Comparison of ENCODE assay signal across 24 mouse cellular contexts in the genomic region with DNA sequence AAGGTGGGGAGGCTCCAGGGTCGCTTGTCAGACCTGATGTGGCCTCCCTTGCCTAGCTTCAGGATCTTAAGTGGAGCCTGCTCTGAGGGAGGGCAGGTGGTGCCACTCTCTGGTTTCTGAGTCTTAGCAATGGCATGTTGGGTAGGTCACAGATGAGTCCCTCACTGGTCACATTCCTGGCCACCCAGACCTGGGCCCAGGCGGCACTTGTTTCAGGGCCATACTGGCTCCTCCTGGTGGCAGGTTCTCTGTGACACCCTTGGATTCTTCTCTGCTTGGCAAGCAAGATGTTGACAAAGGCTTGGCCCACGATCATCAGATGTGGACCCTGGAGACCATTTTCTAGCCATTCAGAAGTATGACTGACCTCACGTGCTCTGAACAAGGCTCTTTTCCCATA. TPM values are rescaled to one million over a fixed set of nuclear protein-coding genes. Genes with fewer than 3 reads are reported as not detected.
DNase-seq lines count a peak whose midpoint lies in the region; ATAC-seq and TF ChIP-seq lines count a peak whose summit lies in the region.
"Had no signal": no experiment of that assay in that cellular context is flagged by ENCODE, and none has a peak within 500 bp of the region (broad histone marks: within the 10 kb centered on the region; RNA-seq: fewer than 3 reads in every experiment).

No protein-coding gene starts in this region.

- no peak overlapping the region for H3K4me3 ChIP-seq in hindbrain, postnatal 0 days (ENCODE audit: low read length)
- H3K4me3 ChIP-seq in hindbrain, embryonic 10.5 days, result no peak overlapping the region
- H3K4me3 ChIP-seq in liver, embryonic 14.5 days (ENCODE audit: insufficient read depth in 1 of 2, low read depth in 2 of 2, low read length in 2 of 2), result no peak overlapping the region
- H3K4me3 ChIP-seq in MEL (ENCODE audit: control insufficient read depth in 1 of 2, insufficient read depth in 1 of 2, low read depth in 2 of 2, low read length in 2 of 2), result no peak overlapping the region
- H3K4me3 ChIP-seq: forebrain, embryonic 10.5 days; hindbrain, embryonic 12.5 days; left cerebral cortex, adult 2 months; limb, embryonic 10.5 days; liver, embryonic 15.5 days; midbrain, embryonic 15.5 days; stomach, embryonic 15.5 days had no signal

- H3K79me2 ChIP-seq in MEL (ENCODE audit: control insufficient read depth, insufficient read depth, low read length, poor library complexity), result no peaks in the 10 kb centered on the region

- no peaks in the 10 kb centered on the region for H3K27me3 ChIP-seq in hindbrain, postnatal 0 days (ENCODE audit: insufficient read depth, low read length)
- H3K27me3 ChIP-seq in hindbrain, embryonic 10.5 days (ENCODE audit: insufficient read depth, poor library complexity, severe bottlenecking), result peaks cover 36% of the 10 kb centered on the region
- H3K27me3 ChIP-seq in liver, embryonic 14.5 days (ENCODE audit: control insufficient read depth, insufficient read depth, low read length), result no peaks in the 10 kb centered on the region
- H3K27me3 ChIP-seq in MEL (ENCODE audit: control insufficient read depth in 1 of 2, insufficient read depth in 2 of 2, low read length in 2 of 2), result peaks cover 0 to 4% of the 10 kb centered on the region in 2 experiments; a peak in 1 of 4 replicates
- H3K27me3 ChIP-seq: midbrain, embryonic 15.5 days; stomach, embryonic 15.5 days had no signal

- TF ChIP-seq POLR2A in MEL (IDR thresholded peaks at IDR 0.05; ENCODE audit: control insufficient read depth in 1 of 2, insufficient read depth in 1 of 2, low read depth in 1 of 2, low read length in 2 of 2, poor library complexity in 1 of 2), result no peak

- 71% methylated on average over 4 of the region's 4 CpGs for WGBS in hindbrain, postnatal 0 days
- WGBS in hindbrain, embryonic 10.5 days, result 85% methylated on average over 4 of the region's 4 CpGs
- WGBS in liver, embryonic 14.5 days (ENCODE audit: insufficient replicate concordance), result 45% methylated on average over 4 of the region's 4 CpGs

- no peak for DNase-seq in hindbrain, postnatal 0 days (ENCODE audit: low spot score)
- no peak for DNase-seq in hindbrain, embryonic 10.5 days (ENCODE audit: low spot score)
- no peak for DNase-seq in liver, embryonic 14.5 days (ENCODE audit: low read depth in 3 of 3, low spot score in 3 of 3)
- no peak for DNase-seq in liver
- peak; percentile 9 for DNase-seq in 416B (ENCODE audit: low read depth)
- DNase-seq in MEL (ENCODE audit: low read depth, low spot score), result peak; percentile 5
- DNase-seq in ovary, postnatal 36 days (ENCODE audit: low spot score), result no peak
- DNase-seq: cerebellum, adult 2 months; cerebellum, postnatal 36 days; gastrocnemius, postnatal 14 days; heart, adult 18-20 months; kidney, postnatal 14 days; lung, postnatal 36 days; right cerebral cortex, postnatal 25 days had no signal

- H3K9ac ChIP-seq in hindbrain, postnatal 0 days (replicated peaks; ENCODE audit: low read length), result no peak overlapping the region
- no peak overlapping the region for H3K9ac ChIP-seq in liver, embryonic 14.5 days (replicated peaks)
- no peak overlapping the region for H3K9ac ChIP-seq in MEL (ENCODE audit: control insufficient read depth, low read depth, low read length, poor library complexity, severe bottlenecking)
- H3K9ac ChIP-seq: hindbrain, embryonic 12.5 days; liver, embryonic 15.5 days; midbrain, embryonic 15.5 days; stomach, embryonic 15.5 days had no signal

- no peaks in the 10 kb centered on the region for H3K4me1 ChIP-seq in hindbrain, postnatal 0 days (ENCODE audit: insufficient read depth, low read length)
- peaks cover 31% of the 10 kb centered on the region for H3K4me1 ChIP-seq in hindbrain, embryonic 10.5 days (replicated peaks)
- H3K4me1 ChIP-seq in liver, embryonic 14.5 days (replicated peaks; ENCODE audit: control insufficient read depth in 2 of 2, insufficient read depth in 2 of 2, low read length in 1 of 2), result peaks cover 0 to 6% of the 10 kb centered on the region in 2 experiments; a peak in 2 of 4 replicates
- H3K4me1 ChIP-seq in MEL (ENCODE audit: control insufficient read depth in 1 of 2, insufficient read depth in 2 of 2, low read length in 2 of 2), result peaks cover 0 to 7% of the 10 kb centered on the region in 2 experiments; a peak in 2 of 4 replicates

- no peak overlapping the region for H3K4me2 ChIP-seq in hindbrain, postnatal 0 days (ENCODE audit: low read depth, low read length)
- H3K4me2 ChIP-seq in liver, embryonic 14.5 days (ENCODE audit: low read depth), result no peak overlapping the region
- H3K4me2 ChIP-seq: hindbrain, embryonic 12.5 days; liver, embryonic 15.5 days; midbrain, embryonic 15.5 days; stomach, embryonic 15.5 days had no signal

- peak; percentile 47 for TF ChIP-seq CTCF in hindbrain, postnatal 0 days (IDR thresholded peaks at IDR 0.05; ENCODE audit: low read depth)
- TF ChIP-seq CTCF in liver, embryonic 14.5 days (IDR thresholded peaks at IDR 0.05; ENCODE audit: low read depth), result peak; percentile 39
- TF ChIP-seq CTCF in MEL (IDR thresholded peaks at IDR 0.05 in 2 of 3, conservative IDR thresholded peaks at IDR 0.05 in 1 of 3; ENCODE audit: control insufficient read depth in 1 of 3, insufficient read depth in 1 of 3, low read depth in 2 of 3, low read length in 3 of 3, poor library complexity in 1 of 3, severe bottlenecking in 1 of 3), result peak in 2 of 3 experiments; percentile 6 to 16; a peak in 1 of 6 replicates

- H3K27ac ChIP-seq in hindbrain, postnatal 0 days, result no peak overlapping the region
- no peak overlapping the region for H3K27ac ChIP-seq in hindbrain, embryonic 10.5 days
- H3K27ac ChIP-seq in liver, embryonic 14.5 days, result no peak overlapping the region
- no peak overlapping the region for H3K27ac ChIP-seq in MEL (ENCODE audit: control insufficient read depth, low read depth, low read length)
- H3K27ac ChIP-seq: forebrain, embryonic 10.5 days; hindbrain, embryonic 12.5 days; left cerebral cortex, adult 2 months; limb, embryonic 10.5 days; liver, embryonic 15.5 days; midbrain, embryonic 15.5 days; stomach, embryonic 15.5 days had no signal

- no peak for TF ChIP-seq EP300 in liver, embryonic 14.5 days (IDR thresholded peaks at IDR 0.05; ENCODE audit: low read depth)
- TF ChIP-seq EP300 in MEL (IDR thresholded peaks at IDR 0.05; ENCODE audit: low read depth in 1 of 2, low read length in 2 of 2), result no peak

- ATAC-seq in hindbrain, postnatal 0 days, result no peak
- ATAC-seq in liver, embryonic 14.5 days (ENCODE audit: insufficient read depth), result no peak
- ATAC-seq: midbrain, embryonic 15.5 days had no signal

- H3K36me3 ChIP-seq in hindbrain, postnatal 0 days (ENCODE audit: insufficient read depth, low read length), result no peaks in the 10 kb centered on the region
- no peaks in the 10 kb centered on the region for H3K36me3 ChIP-seq in hindbrain, embryonic 10.5 days
- H3K36me3 ChIP-seq in liver, embryonic 14.5 days (replicated peaks; ENCODE audit: control insufficient read depth, insufficient read depth, low read depth), result no peaks in the 10 kb centered on the region
- no peaks in the 10 kb centered on the region for H3K36me3 ChIP-seq in MEL (ENCODE audit: control insufficient read depth in 1 of 2, insufficient read depth in 2 of 2, low read length in 2 of 2)
- H3K36me3 ChIP-seq: forebrain, embryonic 10.5 days; hindbrain, embryonic 12.5 days; limb, embryonic 10.5 days; liver, embryonic 15.5 days; stomach, embryonic 15.5 days had no signal

- no peaks in the 10 kb centered on the region for H3K9me3 ChIP-seq in hindbrain, postnatal 0 days (ENCODE audit: low read length)
- no peaks in the 10 kb centered on the region for H3K9me3 ChIP-seq in hindbrain, embryonic 10.5 days
- H3K9me3 ChIP-seq in liver, embryonic 14.5 days (ENCODE audit: control insufficient read depth, low read length), result no peaks in the 10 kb centered on the region
- H3K9me3 ChIP-seq in MEL (replicated peaks; ENCODE audit: insufficient read depth, low read length), result no peaks in the 10 kb centered on the region
- H3K9me3 ChIP-seq: forebrain, embryonic 10.5 days; hindbrain, embryonic 12.5 days; limb, embryonic 10.5 days; liver, embryonic 15.5 days; midbrain, embryonic 15.5 days; stomach, embryonic 15.5 days had no signal

- no peak; the same call in none of the 2 replicates for TF ChIP-seq RAD21 in MEL (IDR thresholded peaks at IDR 0.05; ENCODE audit: low read depth, low read length)

TF ChIP-seq in MEL, 35 proteins besides CTCF, POLR2A, EP300 and RAD21:
- no peak for TF ChIP-seq ETS1 (IDR thresholded peaks at IDR 0.05; ENCODE audit: low read depth, low read length)
- TF ChIP-seq SMC3 (IDR thresholded peaks at IDR 0.05; ENCODE audit: low read depth, low read length), result peak; percentile 41; the same call in 1 of the 2 replicates
- no peak for TF ChIP-seq UBTF (IDR thresholded peaks at IDR 0.05; ENCODE audit: borderline replicate concordance, insufficient read depth, low read depth, low read length)

RNA-seq across cellular contexts. Expression of gene Vstm2l, which starts 18.2 kb away (rescaled TPM):
- 318 and 326 TPM in 2 replicates for total RNA-seq in hindbrain, postnatal 0 days (2014; rRNA removed)
- polyA plus RNA-seq in hindbrain, postnatal 0 days (2015; fragmentation: Nextera tagmentation; extraction: Ambion mirVana), result 46.4 TPM in 2 replicates
- 0.62 and 3.2 TPM in 2 replicates for polyA plus RNA-seq in hindbrain, embryonic 10.5 days (2016; fragmentation: Nextera tagmentation; extraction: Ambion mirVana)
- 0.06 and 0.13 TPM in 2 replicates for polyA plus RNA-seq in liver, embryonic 14.5 days (2012; rRNA removed)
- polyA plus RNA-seq in liver, embryonic 14.5 days (2014; fragmentation: Nextera tagmentation; extraction: Ambion mirVana), result not detected in 2 replicates
- total RNA-seq in MEL (2012; rRNA removed), result not detected in 2 replicates
- not detected for polyA plus RNA-seq in MEL (2012; ENCODE audit: insufficient read depth in 1 of 2, insufficient read length in 2 of 2, low read depth in 1 of 2, low replicate concordance in 2 of 2, missing spikeins in 1 of 2)
- total RNA-seq: gastrocnemius, postnatal 14 days; megakaryocyte-erythroid progenitor cell, adult 5-6 weeks; neutrophil, adult 5-6 weeks had no signal
- polyA plus RNA-seq: heart, embryonic 16.5 days; limb, embryonic 10.5 days; liver, embryonic 15.5 days had no signal

Comparison
In these comparisons a context has a peak if more than half of its experiments do, and no peak if none do; other contexts are left out.
1. RNA of gene Vstm2l, which starts 18.2 kb away (polyA plus RNA-seq): 46.4 TPM in hindbrain, postnatal 0 days; 0.62 to 3.2 TPM in hindbrain, embryonic 10.5 days, 0.06 to 0.13 TPM in liver, embryonic 14.5 days and not detected in MEL; every median in the first group is over 10 times any median in the second.
2. DNase-seq: peak in 416B (single experiment) and MEL (single experiment); none in hindbrain, postnatal 0 days (single experiment), hindbrain, embryonic 10.5 days (single experiment), liver, embryonic 14.5 days (0 of 3), liver (single experiment) and ovary, postnatal 36 days (single experiment).
3. Peak in every context shown above with its lines, with median percentiles within 50 percentile points of each other: CTCF ChIP-seq.